ENCODE assay signal across 9 mouse cellular contexts in the genomic region with DNA sequence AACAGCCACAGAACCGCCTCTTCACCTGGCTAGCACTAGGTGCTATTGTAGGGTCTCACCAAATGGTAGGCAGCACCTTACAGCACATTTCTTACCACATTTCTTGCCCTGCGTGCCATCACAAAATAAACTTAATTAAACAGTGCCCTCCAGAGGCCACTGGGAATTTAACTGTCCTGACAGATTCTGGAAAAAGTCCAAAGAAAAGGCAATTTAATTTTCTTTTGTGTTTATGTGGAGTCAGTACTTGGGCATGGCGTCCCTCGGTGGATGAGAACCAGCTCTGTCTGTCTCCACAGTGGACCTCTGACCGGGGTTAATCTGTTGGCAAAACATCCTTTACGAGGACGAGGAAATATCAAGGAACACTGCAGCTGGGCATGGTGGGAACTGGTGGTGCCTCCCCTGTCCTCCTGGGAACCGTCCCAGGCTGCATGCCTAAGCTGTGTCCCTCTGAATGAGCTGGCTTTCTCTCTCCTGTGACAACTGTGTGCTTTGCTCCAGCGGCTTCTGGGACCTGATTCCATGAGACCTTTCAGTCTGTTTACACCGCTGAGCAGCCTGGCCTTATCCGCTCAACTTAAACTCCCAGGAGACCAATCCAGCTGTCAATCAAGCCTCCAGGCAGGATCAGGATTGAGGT.
A peak's percentile ranks its signal among the peaks of the same experiment; 100 is the strongest.
DNase-seq lines count a peak whose midpoint lies in the region; ATAC-seq lines count a peak whose summit lies in the region.
"Had no signal": no experiment of that assay in that cellular context is flagged by ENCODE, and none has a peak within 500 bp of the region (broad histone marks: within the 10 kb centered on the region; RNA-seq: fewer than 3 reads in every experiment).

No protein-coding gene starts in this region.

- DNase-seq in adrenal gland, adult (ENCODE audit: inconsistent age in 2 of 2, low spot score in 1 of 2) = peak; percentile 37 to 87
- DNase-seq in adrenal gland, postnatal 4 days (ENCODE audit: low spot score in 2 of 2) = no peak
- peak; percentile 26 for DNase-seq in cerebellum, adult 11 months
- DNase-seq in forebrain, embryonic 14.5 days (ENCODE audit: low spot score) = peak; percentile 86
- peak; percentile 27 for DNase-seq in hindbrain, embryonic 10.5 days (ENCODE audit: low spot score)
- peak; percentile 59 for DNase-seq in layer of hippocampus, adult 11-12 months (ENCODE audit: low spot score)
- peak; percentile 76 for DNase-seq in retina, postnatal 1 day
- DNase-seq: liver, embryonic 13.5 days had no signal

- peak overlapping the region; percentile 42 for H3K4me2 ChIP-seq in forebrain, embryonic 14.5 days (ENCODE audit: low read length)
- peak overlapping the region; percentile 38 for H3K4me2 ChIP-seq in lung, embryonic 15.5 days
- H3K4me2 ChIP-seq: liver, embryonic 13.5 days had no signal

- no peaks in the 10 kb centered on the region for H3K27me3 ChIP-seq in forebrain, embryonic 14.5 days (replicated peaks; ENCODE audit: control insufficient read depth, insufficient read depth, low read length)
- no peaks in the 10 kb centered on the region for H3K27me3 ChIP-seq in hindbrain, embryonic 10.5 days (ENCODE audit: insufficient read depth, poor library complexity, severe bottlenecking)
- H3K27me3 ChIP-seq in lung, embryonic 15.5 days = no peaks in the 10 kb centered on the region
- H3K27me3 ChIP-seq: liver, embryonic 13.5 days had no signal

- peak; percentile 66 for ATAC-seq in forebrain, embryonic 14.5 days
- peak; percentile 58; the same call in 1 of the 2 replicates for ATAC-seq in lung, embryonic 15.5 days (ENCODE audit: borderline replicate concordance, extremely low read depth, low FRiP score, low TSS enrichment)

- H3K9me3 ChIP-seq in forebrain, embryonic 14.5 days (replicated peaks; ENCODE audit: control insufficient read depth, low read length) = no peaks in the 10 kb centered on the region
- H3K9me3 ChIP-seq in hindbrain, embryonic 10.5 days = no peaks in the 10 kb centered on the region
- no peaks in the 10 kb centered on the region for H3K9me3 ChIP-seq in lung, embryonic 15.5 days
- H3K9me3 ChIP-seq: liver, embryonic 13.5 days had no signal

- no peak overlapping the region for H3K27ac ChIP-seq in forebrain, embryonic 14.5 days (ENCODE audit: low read depth, low read length)
- H3K27ac ChIP-seq in hindbrain, embryonic 10.5 days = peak overlapping the region; percentile 42
- H3K27ac ChIP-seq in lung, embryonic 15.5 days = no peak overlapping the region; the same call in 1 of the 2 replicates
- H3K27ac ChIP-seq: liver, embryonic 13.5 days had no signal

- peaks cover 5% of the 10 kb centered on the region; the same call in 1 of the 2 replicates for H3K4me1 ChIP-seq in forebrain, embryonic 14.5 days (ENCODE audit: control insufficient read depth, insufficient read depth, low read length)
- H3K4me1 ChIP-seq in hindbrain, embryonic 10.5 days (replicated peaks) = peaks cover 8% of the 10 kb centered on the region; the same call in 1 of the 2 replicates
- peaks cover 4% of the 10 kb centered on the region for H3K4me1 ChIP-seq in lung, embryonic 15.5 days
- H3K4me1 ChIP-seq: liver, embryonic 13.5 days had no signal

- H3K9ac ChIP-seq in forebrain, embryonic 14.5 days (ENCODE audit: low read length) = no peak overlapping the region
- no peak overlapping the region for H3K9ac ChIP-seq in lung, embryonic 15.5 days
- H3K9ac ChIP-seq: liver, embryonic 13.5 days had no signal

- no peaks in the 10 kb centered on the region for H3K36me3 ChIP-seq in forebrain, embryonic 14.5 days (ENCODE audit: control insufficient read depth, insufficient read depth, low read length)
- H3K36me3 ChIP-seq in hindbrain, embryonic 10.5 days = no peaks in the 10 kb centered on the region
- no peaks in the 10 kb centered on the region for H3K36me3 ChIP-seq in lung, embryonic 15.5 days
- H3K36me3 ChIP-seq: liver, embryonic 13.5 days had no signal

- no peak overlapping the region for H3K4me3 ChIP-seq in forebrain, embryonic 14.5 days (ENCODE audit: low read depth, low read length)
- H3K4me3 ChIP-seq in hindbrain, embryonic 10.5 days = no peak overlapping the region
- no peak overlapping the region for H3K4me3 ChIP-seq in lung, embryonic 15.5 days
- H3K4me3 ChIP-seq: liver, embryonic 13.5 days had no signal

- 16% methylated on average over 11 of the region's 11 CpGs for WGBS in forebrain, embryonic 14.5 days
- 29% methylated on average over 11 of the region's 11 CpGs for WGBS in hindbrain, embryonic 10.5 days
- WGBS in lung, embryonic 15.5 days = 14% methylated on average over 11 of the region's 11 CpGs

Comparison
In these comparisons a context has a peak if more than half of its experiments do, and no peak if none do; other contexts are left out.
1. DNase-seq: peak in adrenal gland, adult (2 of 2), cerebellum, adult 11 months (single experiment), forebrain, embryonic 14.5 days (single experiment), hindbrain, embryonic 10.5 days (single experiment), layer of hippocampus, adult 11-12 months (single experiment) and retina, postnatal 1 day (single experiment); none in adrenal gland, postnatal 4 days (0 of 2).